Mouse (Mus musculus) intestine, embryonic 15.5 days (tissue): ENCODE measurements around the gene Tut7. TPM values are rescaled to one million over a fixed set of nuclear protein-coding genes. Genes with fewer than 3 reads are reported as not detected.

ENCODE experiments used
- ATAC-seq: fragments of 200-750 bp; cut with Nextera tagmentation; 2 replicates; pipeline ENCODE4 v1.8.0; 2017; ENCODE audit warnings: moderate TSS enrichment, moderate library complexity
- H3K27ac ChIP-seq: fragments of 300-500 bp; sonication (generic); 2 replicates; pipeline ENCODE4 v1.5.1; 2015; ENCODE audit warnings: mild to moderate bottlenecking, inconsistent platforms
- H3K27me3 ChIP-seq: fragments of 300-500 bp; sonication (generic); replicated peaks from 2 replicates; pipeline ENCODE4 v1.6.1; 2015; ENCODE audit warnings: inconsistent platforms
- H3K36me3 ChIP-seq: fragments of 300-500 bp; sonication (generic); 2 replicates; pipeline ENCODE4 v1.6.1; 2015; ENCODE audit warnings: inconsistent platforms
- H3K4me1 ChIP-seq: fragments of 300-500 bp; sonication (generic); replicated peaks from 2 replicates; pipeline ENCODE4 v1.6.1; 2015; ENCODE audit warnings: inconsistent platforms
- H3K4me2 ChIP-seq: fragments of 300-500 bp; sonication (generic); replicated peaks from 2 replicates; pipeline ENCODE4 v1.6.1; 2015; ENCODE audit warnings: mild to moderate bottlenecking, inconsistent platforms
- H3K4me3 ChIP-seq: fragments of 300-500 bp; sonication (generic); replicated peaks from 2 replicates; pipeline ENCODE4 v1.5.1; 2015; ENCODE audit warnings: inconsistent platforms
- H3K9ac ChIP-seq: fragments of 300-500 bp; sonication (generic); 2 replicates; pipeline ENCODE4 v1.6.1; 2015; ENCODE audit warnings: inconsistent platforms
- H3K9me3 ChIP-seq: fragments of 300-500 bp; sonication (generic); 2 replicates; pipeline ENCODE4 v1.6.1; 2016; ENCODE audit warnings: inconsistent platforms
- WGBS: fragments of 180-500 bp; shearing (Covaris S2); methylation state at CpG from one replicate; pipeline ENCODE4 v1.1.7; 2015; 5-methylcytosine and 5-hydroxymethylcytosine counted together
- polyA plus RNA-seq: library from polyadenylated mRNA; unstranded; fragments of >200 nt; fragmentation: Nextera tagmentation; extraction: Ambion mirVana; gene quantifications from 2 replicates; pipeline ENCODE4 v1.2.1, GENCODE M21; 2015

The Tut7 gene
- 41.7 and 43.6 TPM in 2 replicates for polyA plus RNA-seq

GRCm38 (mm10) chr13:59822507-59823462 lies at the start of gene Tut7:
Gene Tut7, minus strand, starts transcription at chr13:59823147.
- H3K27ac ChIP-seq, result peak within 1 kb of the TSS; percentile 94
- no peaks in the 10 kb centered on the region for H3K27me3 ChIP-seq
- under 1% methylated on average over 95 of the region's 100 CpGs for WGBS
- H3K4me1 ChIP-seq, result peaks cover 21% of the 10 kb centered on the region
- H3K9me3 ChIP-seq, result no peaks in the 10 kb centered on the region
- ATAC-seq, result peak; percentile 98
- peak within 1 kb of the TSS; percentile 98 for H3K4me3 ChIP-seq
- peak within 1 kb of the TSS; percentile 66 for H3K4me2 ChIP-seq
- 0 out of 2 replicates have a peak, but pooled peaks cover 5% of the 10 kb centered on the region for H3K36me3 ChIP-seq
- H3K9ac ChIP-seq, result peak within 1 kb of the TSS; percentile 99

GRCm38 (mm10) chr13:59872446-59872845 lies 49.5 kb upstream of the Tut7 start:
- Histone ChIP-seq H3K9ac (no peak overlapping the region), H3K27me3 (no peaks in the 10 kb centered on the region), H3K4me3 (no peak overlapping the region), H3K27ac (no peak overlapping the region), H3K36me3 (no peaks in the 10 kb centered on the region), H3K4me2 (no peak overlapping the region), H3K9me3 (no peaks in the 10 kb centered on the region), H3K4me1 (peaks cover 7% of the 10 kb centered on the region)
- WGBS, result 74% methylated on average over 7 of the region's 7 CpGs
- no peak for ATAC-seq

DNA sequence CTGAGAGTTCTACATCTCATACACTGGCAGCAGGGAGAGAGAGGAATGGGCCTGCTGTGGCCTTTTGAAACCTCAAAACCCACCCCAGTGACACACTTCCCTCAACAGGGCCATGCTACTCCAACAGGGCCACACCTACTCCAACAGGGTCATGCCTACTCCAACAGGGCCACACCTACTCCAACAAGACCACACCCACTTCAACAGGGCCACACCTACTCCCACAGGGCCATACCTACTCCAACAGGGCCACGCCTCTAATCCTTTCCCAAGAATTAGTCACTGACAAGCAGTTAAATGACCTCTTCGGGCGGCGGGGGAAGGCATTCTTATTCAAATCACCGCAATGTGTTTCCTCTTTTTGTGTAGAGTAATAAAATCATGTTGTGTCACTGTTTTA lies 47.1 kb upstream of the Tut7 start:
- H3K4me1 ChIP-seq, result peaks cover 2% of the 10 kb centered on the region; the same call in 1 of the 2 replicates
- H3K27me3 ChIP-seq, result no peaks in the 10 kb centered on the region
- H3K36me3 ChIP-seq, result no peaks in the 10 kb centered on the region
- H3K4me2 ChIP-seq, result no peak overlapping the region
- 87% methylated on average over 5 of the region's 5 CpGs for WGBS
- H3K27ac ChIP-seq, result no peak overlapping the region
- ATAC-seq, result no peak
- H3K4me3 ChIP-seq, result no peak overlapping the region
- no peaks in the 10 kb centered on the region for H3K9me3 ChIP-seq
- no peak overlapping the region for H3K9ac ChIP-seq

- Histone ChIP-seq H3K27me3 (no peaks in the 10 kb centered on the region), H3K9ac (no peak overlapping the region), H3K9me3 (no peaks in the 10 kb centered on the region), H3K4me2 (no peak overlapping the region), H3K4me3 (no peak overlapping the region), H3K36me3 (no peaks in the 10 kb centered on the region), H3K27ac (no peak overlapping the region), H3K4me1 (no peaks in the 10 kb centered on the region)
- WGBS, result 74% methylated on average over 9 of the region's 9 CpGs
- no peak for ATAC-seq
Measured at GRCm38 (mm10) chr13:59868011-59868649, 45.2 kb upstream of the Tut7 start.

GRCm38 (mm10) chr13:59867103-59867502 lies 44.2 kb upstream of the Tut7 start:
- ATAC-seq, result no peak
- Histone ChIP-seq H3K9me3 (no peaks in the 10 kb centered on the region), H3K4me3 (no peak overlapping the region), H3K9ac (no peak overlapping the region), H3K4me2 (no peak overlapping the region), H3K27ac (no peak overlapping the region), H3K36me3 (no peaks in the 10 kb centered on the region), H3K4me1 (no peaks in the 10 kb centered on the region), H3K27me3 (no peaks in the 10 kb centered on the region)
- WGBS, result 84% methylated on average over 7 of the region's 7 CpGs

DNA sequence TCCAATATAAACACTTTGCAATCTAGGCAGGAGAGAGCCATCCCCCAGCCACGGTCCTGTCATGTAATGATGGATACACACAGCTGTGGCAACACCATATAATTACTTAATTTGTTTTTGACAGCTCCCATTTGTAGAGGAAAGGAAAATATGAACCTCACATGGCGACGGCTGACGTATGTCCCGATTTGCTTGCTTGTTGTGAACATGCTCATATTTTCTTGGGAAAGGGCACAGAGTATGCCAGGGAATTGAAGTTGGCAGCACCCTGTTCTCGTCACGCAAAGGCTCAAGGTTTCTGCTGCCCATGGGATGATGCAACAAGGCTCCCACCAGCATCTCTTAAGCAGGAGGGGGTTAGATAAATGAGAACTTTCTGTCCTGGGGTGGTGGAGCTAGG lies 36.6 kb upstream of the Tut7 start:
- no peaks in the 10 kb centered on the region for H3K4me1 ChIP-seq
- no peak overlapping the region for H3K4me2 ChIP-seq
- 73% methylated on average over 7 of the region's 7 CpGs for WGBS
- ATAC-seq, result no peak
- no peaks in the 10 kb centered on the region for H3K36me3 ChIP-seq
- H3K27me3 ChIP-seq, result no peaks in the 10 kb centered on the region
- H3K4me3 ChIP-seq, result no peak overlapping the region
- H3K9me3 ChIP-seq, result no peaks in the 10 kb centered on the region
- no peak overlapping the region for H3K27ac ChIP-seq
- no peak overlapping the region for H3K9ac ChIP-seq

GRCm38 (mm10) chr13:59856286-59857070 lies 33.5 kb upstream of the Tut7 start:
- 57% methylated on average over 20 of the region's 20 CpGs for WGBS
- H3K9me3 ChIP-seq, result no peaks in the 10 kb centered on the region
- no peaks in the 10 kb centered on the region for H3K27me3 ChIP-seq
- no peak overlapping the region for H3K4me2 ChIP-seq
- H3K27ac ChIP-seq, result no peak overlapping the region
- no peaks in the 10 kb centered on the region for H3K36me3 ChIP-seq
- H3K4me3 ChIP-seq, result no peak overlapping the region
- no peak overlapping the region for H3K9ac ChIP-seq
- ATAC-seq, result peak; percentile 67; the same call in 1 of the 2 replicates
- H3K4me1 ChIP-seq, result 0 out of 2 replicates have a peak, but pooled peaks cover 3% of the 10 kb centered on the region

- H3K4me2 ChIP-seq, result no peak overlapping the region
- WGBS, result 60% methylated on average over 9 of the region's 9 CpGs
- H3K4me1 ChIP-seq, result 0 out of 2 replicates have a peak, but pooled peaks cover 3% of the 10 kb centered on the region
- ATAC-seq, result no peak
- no peaks in the 10 kb centered on the region for H3K36me3 ChIP-seq
- no peak overlapping the region for H3K4me3 ChIP-seq
- no peaks in the 10 kb centered on the region for H3K9me3 ChIP-seq
- H3K27me3 ChIP-seq, result no peaks in the 10 kb centered on the region
- H3K27ac ChIP-seq, result no peak overlapping the region
- H3K9ac ChIP-seq, result no peak overlapping the region
Measured at GRCm38 (mm10) chr13:59853471-59853870, 30.5 kb upstream of the Tut7 start.

DNA sequence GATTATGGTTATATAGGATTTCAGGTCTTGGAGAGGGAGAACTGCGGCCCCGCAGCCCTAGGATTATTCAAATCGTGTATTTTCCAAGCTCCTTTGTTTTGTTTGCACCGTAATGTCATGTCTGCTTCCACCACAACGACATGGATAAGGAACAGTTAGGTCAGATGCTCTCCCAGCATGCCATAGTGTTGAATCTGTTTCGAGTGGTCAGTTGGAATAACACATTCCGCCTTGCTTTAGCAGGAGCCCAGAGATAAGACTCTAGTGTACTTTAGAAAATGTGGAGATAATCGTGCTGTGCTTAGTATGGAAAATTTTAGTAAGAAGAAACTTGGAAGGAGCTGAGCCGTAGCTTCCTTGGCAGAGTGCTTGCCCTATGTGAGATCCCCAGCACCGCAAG lies 27.4 kb upstream of the Tut7 start:
- Histone ChIP-seq H3K36me3 (no peaks in the 10 kb centered on the region), H3K9me3 (no peaks in the 10 kb centered on the region), H3K4me3 (no peak overlapping the region), H3K4me2 (no peak overlapping the region), H3K9ac (no peak overlapping the region), H3K27ac (no peak overlapping the region), H3K4me1 (0 out of 2 replicates have a peak, but pooled peaks cover 3% of the 10 kb centered on the region), H3K27me3 (no peaks in the 10 kb centered on the region)
- no peak for ATAC-seq
- WGBS, result 56% methylated on average over 10 of the region's 10 CpGs

DNA sequence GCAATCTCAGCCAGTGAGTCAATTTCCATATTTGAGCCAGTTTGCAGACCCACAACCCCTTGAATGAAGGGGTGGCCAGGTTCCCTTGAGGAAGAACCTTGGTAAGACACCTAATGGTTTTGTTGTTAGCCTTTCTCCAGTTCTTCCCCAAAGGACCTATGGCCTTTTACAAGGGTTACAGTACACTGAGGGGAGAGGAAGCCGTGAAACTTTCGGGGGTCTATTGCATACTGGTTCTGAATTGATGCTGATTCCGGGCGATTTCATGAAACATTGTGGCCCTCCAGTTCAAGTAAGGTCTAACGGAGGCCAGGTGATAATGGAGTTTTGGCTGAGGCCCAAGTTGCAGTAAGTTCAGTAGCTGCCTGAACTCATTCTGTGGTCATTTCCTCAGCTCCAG lies 21.7 kb upstream of the Tut7 start:
- H3K36me3 ChIP-seq, result no peaks in the 10 kb centered on the region
- no peaks in the 10 kb centered on the region for H3K27me3 ChIP-seq
- H3K9ac ChIP-seq, result no peak overlapping the region
- H3K9me3 ChIP-seq, result no peaks in the 10 kb centered on the region
- no peak overlapping the region for H3K4me3 ChIP-seq
- H3K27ac ChIP-seq, result no peak overlapping the region
- no peak for ATAC-seq
- H3K4me2 ChIP-seq, result no peak overlapping the region
- WGBS, result 91% methylated on average over 5 of the region's 5 CpGs
- H3K4me1 ChIP-seq, result peaks cover 4% of the 10 kb centered on the region; the same call in 1 of the 2 replicates

DNA sequence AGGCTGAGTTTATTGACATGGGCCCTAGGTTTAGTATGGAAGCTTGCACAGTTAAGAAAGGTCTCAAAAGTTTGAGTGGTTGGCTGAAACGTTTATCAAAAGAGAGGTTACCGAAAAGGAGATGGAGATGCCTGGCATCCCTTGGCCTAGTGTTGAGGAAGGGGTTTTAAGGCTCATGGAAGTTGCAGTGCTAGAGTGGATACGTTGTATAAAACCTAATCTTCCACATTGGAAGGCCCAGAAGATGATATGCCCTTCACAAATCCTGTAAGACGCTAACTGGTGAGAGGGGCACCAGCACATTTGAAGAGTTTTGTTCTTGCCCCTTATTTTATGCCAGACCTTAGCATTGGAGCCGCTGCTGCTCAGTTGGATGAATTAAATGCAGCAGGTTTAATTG lies 21.0 kb upstream of the Tut7 start:
- no peak overlapping the region for H3K4me2 ChIP-seq
- H3K4me3 ChIP-seq, result no peak overlapping the region
- H3K4me1 ChIP-seq, result peaks cover 4% of the 10 kb centered on the region; the same call in 1 of the 2 replicates
- no peak overlapping the region for H3K27ac ChIP-seq
- H3K9ac ChIP-seq, result no peak overlapping the region
- ATAC-seq, result no peak
- 88% methylated on average over 5 of the region's 5 CpGs for WGBS
- no peaks in the 10 kb centered on the region for H3K9me3 ChIP-seq
- H3K36me3 ChIP-seq, result no peaks in the 10 kb centered on the region
- H3K27me3 ChIP-seq, result no peaks in the 10 kb centered on the region
